Mouse (Mus musculus): Measurements from ENCODE around the gene A030005K14Rik. TPM values are rescaled to one million over a fixed set of nuclear protein-coding genes. Genes with fewer than 3 reads are reported as not detected.

The A030005K14Rik gene
- polyA plus RNA-seq, 1 experiment: not detected

- no peak overlapping the region for H3K4me3 ChIP-seq (replicated peaks; ENCODE audit: insufficient read depth, low read depth, low read length)
- WGBS: 92% methylated on average over 6 of the region's 6 CpGs
- no peak for TF ChIP-seq POLR2A (IDR thresholded peaks at IDR 0.05; ENCODE audit: borderline replicate concordance, insufficient read depth, low read length)
- TF ChIP-seq CTCF (IDR thresholded peaks at IDR 0.05; ENCODE audit: borderline replicate concordance, insufficient read depth, low read depth, low read length): no peak
- H3K4me1 ChIP-seq (ENCODE audit: control insufficient read depth, insufficient read depth, low read length): no peaks in the 10 kb centered on the region
- H3K27ac ChIP-seq (ENCODE audit: insufficient read depth, low read length): no peak overlapping the region
- no peaks in the 10 kb centered on the region for H3K27me3 ChIP-seq (ENCODE audit: control insufficient read depth, insufficient read depth, low read length)
- DNase-seq: no peak
These were observed 26.7 kb downstream of the A030005K14Rik start for GRCm38 (mm10) chr1:83032508-83032907.

GRCm38 (mm10) chr1:83031950-83032349 is 27.2 kb downstream of the A030005K14Rik start:
- Histone ChIP-seq H3K27ac (ENCODE audit: insufficient read depth, low read length) (no peak overlapping the region), H3K4me1 (ENCODE audit: control insufficient read depth, insufficient read depth, low read length) (no peaks in the 10 kb centered on the region), H3K4me3 (replicated peaks; ENCODE audit: insufficient read depth, low read depth, low read length) (no peak overlapping the region), H3K27me3 (ENCODE audit: control insufficient read depth, insufficient read depth, low read length) (no peaks in the 10 kb centered on the region)
- DNase-seq: no peak
- TF ChIP-seq CTCF (IDR thresholded peaks at IDR 0.05; ENCODE audit: borderline replicate concordance, insufficient read depth, low read depth, low read length): no peak
- no peak for TF ChIP-seq POLR2A (IDR thresholded peaks at IDR 0.05; ENCODE audit: borderline replicate concordance, insufficient read depth, low read length)
- 60% methylated on average over 1 of the region's 1 CpGs for WGBS

GRCm38 (mm10) chr1:83016556-83016955 is 42.6 kb downstream of the A030005K14Rik start:
- Histone ChIP-seq H3K4me1 (ENCODE audit: control insufficient read depth, insufficient read depth, low read length) (no peaks in the 10 kb centered on the region), H3K4me3 (replicated peaks; ENCODE audit: insufficient read depth, low read depth, low read length) (no peak overlapping the region), H3K27ac (ENCODE audit: insufficient read depth, low read length) (no peak overlapping the region), H3K27me3 (ENCODE audit: control insufficient read depth, insufficient read depth, low read length) (no peaks in the 10 kb centered on the region)
- no peak for DNase-seq
- whole genome bisulfite sequencing: 67% methylated on average over 1 of the region's 1 CpGs
- TF ChIP-seq CTCF (IDR thresholded peaks at IDR 0.05; ENCODE audit: borderline replicate concordance, insufficient read depth, low read depth, low read length): no peak
- TF ChIP-seq POLR2A (IDR thresholded peaks at IDR 0.05; ENCODE audit: borderline replicate concordance, insufficient read depth, low read length): no peak

DNA sequence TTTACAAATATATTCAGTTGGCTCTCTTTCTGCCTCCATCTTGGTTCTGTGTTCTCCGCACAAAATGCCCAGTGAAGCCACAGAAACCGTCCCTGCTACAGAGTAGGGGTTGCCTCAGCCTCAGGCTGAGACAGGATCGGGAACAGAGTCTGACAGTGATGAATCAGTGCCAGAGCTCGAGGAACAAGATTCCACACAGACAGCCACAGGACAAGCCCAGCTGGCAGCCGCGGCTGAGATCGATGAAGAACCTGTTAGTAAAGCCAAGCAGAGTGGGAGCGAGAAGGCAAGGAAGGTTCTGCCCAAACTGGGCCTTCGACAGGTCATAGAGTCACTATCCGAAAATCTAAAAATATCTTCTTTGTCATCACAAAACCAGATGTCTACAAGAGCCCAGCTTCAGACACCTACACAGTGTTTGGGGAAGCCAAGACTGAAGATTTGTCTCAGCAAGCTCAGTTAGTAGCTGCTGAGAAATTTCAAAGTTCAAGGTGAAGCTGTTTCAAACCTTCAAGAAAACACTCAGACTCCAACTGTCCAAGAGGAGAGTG is 43.8 kb downstream of the A030005K14Rik start:
- Histone ChIP-seq H3K27me3 (ENCODE audit: control insufficient read depth, insufficient read depth, low read length) (no peaks in the 10 kb centered on the region), H3K4me3 (replicated peaks; ENCODE audit: insufficient read depth, low read depth, low read length) (no peak overlapping the region), H3K27ac (ENCODE audit: insufficient read depth, low read length) (no peak overlapping the region), H3K4me1 (ENCODE audit: control insufficient read depth, insufficient read depth, low read length) (no peaks in the 10 kb centered on the region)
- no peak for DNase-seq
- 65% methylated on average over 10 of the region's 10 CpGs for WGBS
- TF ChIP-seq CTCF (IDR thresholded peaks at IDR 0.05; ENCODE audit: borderline replicate concordance, insufficient read depth, low read depth, low read length): no peak
- no peak for TF ChIP-seq POLR2A (IDR thresholded peaks at IDR 0.05; ENCODE audit: borderline replicate concordance, insufficient read depth, low read length)

DNA sequence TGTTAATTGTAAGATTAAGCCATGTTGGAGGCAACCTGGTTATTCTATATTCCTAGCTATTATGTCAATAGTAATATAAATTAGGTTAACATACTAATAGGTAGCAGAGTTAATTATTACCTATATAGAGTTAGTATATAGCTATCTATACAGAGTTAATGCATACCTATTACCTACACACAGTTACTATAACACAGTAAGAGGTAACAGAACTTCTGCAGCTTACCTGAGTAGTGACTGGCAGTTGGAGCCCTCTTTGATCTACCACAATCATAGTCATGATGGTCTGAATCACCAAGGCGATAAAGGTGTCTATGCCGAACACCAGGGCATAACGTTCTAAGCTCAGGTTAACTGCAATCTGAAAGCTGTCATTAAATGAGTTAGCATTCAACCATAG is 44.7 kb downstream of the A030005K14Rik start:
- Histone ChIP-seq H3K4me3 (replicated peaks; ENCODE audit: insufficient read depth, low read depth, low read length) (no peak overlapping the region), H3K4me1 (ENCODE audit: control insufficient read depth, insufficient read depth, low read length) (no peaks in the 10 kb centered on the region), H3K27ac (ENCODE audit: insufficient read depth, low read length) (no peak overlapping the region), H3K27me3 (ENCODE audit: control insufficient read depth, insufficient read depth, low read length) (no peaks in the 10 kb centered on the region)
- DNase-seq: no peak
- WGBS: 94% methylated on average over 3 of the region's 3 CpGs
- TF ChIP-seq POLR2A (IDR thresholded peaks at IDR 0.05; ENCODE audit: borderline replicate concordance, insufficient read depth, low read length): no peak
- no peak for TF ChIP-seq CTCF (IDR thresholded peaks at IDR 0.05; ENCODE audit: borderline replicate concordance, insufficient read depth, low read depth, low read length)

Other genes starting within 250 kb of the A030005K14Rik start
- gene Agfg1, start 219.9 kb downstream of the A030005K14Rik start, polyA plus RNA-seq (2012; rRNA removed): 43.1 and 47.2 TPM in 2 replicates
- 2.3 and 2.7 TPM in 2 replicates for gene A030005L19Rik, start 146.1 kb downstream of the A030005K14Rik start, polyA plus RNA-seq (2012; rRNA removed)
- gene A030014E15Rik, start 134.5 kb downstream of the A030005K14Rik start, polyA plus RNA-seq (2012; rRNA removed): 0.20 TPM in 1 of 2 replicates, not detected in the other
- not detected in 2 replicates for gene Gm6217, start 128.0 kb downstream of the A030005K14Rik start, polyA plus RNA-seq (2012; rRNA removed)
- not detected in 2 replicates for gene A030003K21Rik, start 116.0 kb downstream of the A030005K14Rik start, polyA plus RNA-seq (2012; rRNA removed)
- gene Gm7544, start 103.4 kb downstream of the A030005K14Rik start, polyA plus RNA-seq (2012; rRNA removed): not detected in 2 replicates
- not detected in 2 replicates for gene Gm47955, start 99.1 kb downstream of the A030005K14Rik start, polyA plus RNA-seq (2012; rRNA removed)
- gene Gm47959, start 58.8 kb downstream of the A030005K14Rik start, polyA plus RNA-seq (2012; rRNA removed): not detected in 2 replicates
- gene Slc19a3, start 20.9 kb downstream of the A030005K14Rik start, polyA plus RNA-seq (2012; rRNA removed): 3.5 and 4.4 TPM in 2 replicates
- not detected in 2 replicates for gene Krtap28-10, start 16.9 kb downstream of the A030005K14Rik start, polyA plus RNA-seq (2012; rRNA removed)
- gene Gm47969, start 14.4 kb downstream of the A030005K14Rik start, polyA plus RNA-seq (2012; rRNA removed): not detected in 2 replicates
- gene Krtap28-13, start 1.6 kb upstream of the A030005K14Rik start, polyA plus RNA-seq (2012; rRNA removed): not detected in 2 replicates
- not detected in 2 replicates for gene Ccl20, start 57.4 kb upstream of the A030005K14Rik start, polyA plus RNA-seq (2012; rRNA removed)
- 0.46 and 0.74 TPM in 2 replicates for gene Daw1, start 100.4 kb upstream of the A030005K14Rik start, polyA plus RNA-seq (2012; rRNA removed)